Mouse (Mus musculus): ENCODE measurements at regions not wholly inside any gene's neighbourhood (a gene's known extent, or its start where the extent isn't known, plus 50 kb on each side); places are given as distances from the start of the nearest gene placed in this dataset.

DNA sequence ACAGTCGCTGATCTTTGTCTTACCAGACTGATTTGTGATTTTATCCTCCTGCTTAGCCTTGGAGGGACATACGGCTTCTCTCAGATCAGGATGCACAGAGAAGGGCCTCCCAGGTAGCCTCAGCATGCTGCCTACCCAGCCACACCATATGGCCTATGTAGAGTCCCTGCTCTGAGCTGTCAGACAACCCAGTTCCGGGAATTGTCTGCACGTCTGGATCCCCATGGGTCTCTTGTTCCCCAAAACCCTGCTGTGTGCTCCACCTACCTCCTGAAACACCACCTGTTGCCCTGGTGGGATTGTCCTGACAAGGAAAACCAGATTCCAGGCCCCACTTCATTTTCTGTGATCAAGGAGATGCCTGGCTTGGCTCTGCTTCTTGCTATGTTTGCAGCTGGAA lies 64.1 kb upstream of the Acbd6 start:
- Histone ChIP-seq H3K9ac (replicated peaks; ENCODE audit: low read length, poor library complexity, severe bottlenecking) (no peak overlapping the region), H3K36me3 (ENCODE audit: insufficient read depth, low read length) (no peaks in the 10 kb centered on the region), H3K9me3 (ENCODE audit: low read length) (no peaks in the 10 kb centered on the region), H3K4me2 (ENCODE audit: low read depth, low read length, poor library complexity, severe bottlenecking) (no peak overlapping the region), H3K27ac (ENCODE audit: low read depth, low read length) (no peak overlapping the region), H3K27me3 (ENCODE audit: insufficient read depth, low read length) (no peaks in the 10 kb centered on the region), H3K4me1 (ENCODE audit: insufficient read depth, low read length) (peaks cover 7% of the 10 kb centered on the region; the same call in 1 of the 2 replicates), H3K4me3 (ENCODE audit: low read depth, low read length) (no peak overlapping the region)
- no peak for TF ChIP-seq CTCF (IDR thresholded peaks at IDR 0.05)
- DNase-seq (ENCODE audit: low spot score) (no peak), ATAC-seq (ENCODE audit: low FRiP score) (no peak)
- WGBS = 72% methylated on average over 4 of the region's 4 CpGs

DNA sequence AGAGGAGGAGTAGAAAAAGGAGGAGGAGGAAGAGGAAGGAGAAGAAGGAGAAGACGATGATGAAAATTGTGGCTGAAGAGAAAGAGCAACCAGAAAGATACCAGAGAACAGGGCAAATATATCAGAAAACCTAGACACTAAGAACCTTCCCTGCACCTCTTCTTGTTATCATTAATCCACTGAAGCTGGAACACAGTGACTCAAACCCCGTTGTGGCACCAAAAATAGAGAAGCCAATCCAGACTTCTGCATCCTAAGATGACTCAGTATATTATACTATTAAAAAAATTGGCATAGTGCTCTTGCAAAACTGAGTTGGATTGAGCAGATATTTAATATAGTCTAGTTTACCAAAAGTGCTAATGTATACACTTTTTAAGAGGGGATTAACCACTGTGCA lies 63.6 kb upstream of the Acbd6 start:
- TF ChIP-seq CTCF (IDR thresholded peaks at IDR 0.05) = no peak
- DNase-seq (ENCODE audit: low spot score) (no peak), ATAC-seq (ENCODE audit: low FRiP score) (no peak)
- no peak overlapping the region for H3K9ac ChIP-seq (replicated peaks; ENCODE audit: low read length, poor library complexity, severe bottlenecking)
- H3K36me3 ChIP-seq (ENCODE audit: insufficient read depth, low read length) = no peaks in the 10 kb centered on the region
- H3K4me3 ChIP-seq (ENCODE audit: low read depth, low read length) = no peak overlapping the region
- no peak overlapping the region for H3K27ac ChIP-seq (ENCODE audit: low read depth, low read length)
- no peaks in the 10 kb centered on the region for H3K9me3 ChIP-seq (ENCODE audit: low read length)
- peaks cover 7% of the 10 kb centered on the region; the same call in 1 of the 2 replicates for H3K4me1 ChIP-seq (ENCODE audit: insufficient read depth, low read length)
- H3K4me2 ChIP-seq (ENCODE audit: low read depth, low read length, poor library complexity, severe bottlenecking) = no peak overlapping the region
- no peaks in the 10 kb centered on the region for H3K27me3 ChIP-seq (ENCODE audit: insufficient read depth, low read length)
- WGBS = 90% methylated on average over 2 of the region's 2 CpGs

DNA sequence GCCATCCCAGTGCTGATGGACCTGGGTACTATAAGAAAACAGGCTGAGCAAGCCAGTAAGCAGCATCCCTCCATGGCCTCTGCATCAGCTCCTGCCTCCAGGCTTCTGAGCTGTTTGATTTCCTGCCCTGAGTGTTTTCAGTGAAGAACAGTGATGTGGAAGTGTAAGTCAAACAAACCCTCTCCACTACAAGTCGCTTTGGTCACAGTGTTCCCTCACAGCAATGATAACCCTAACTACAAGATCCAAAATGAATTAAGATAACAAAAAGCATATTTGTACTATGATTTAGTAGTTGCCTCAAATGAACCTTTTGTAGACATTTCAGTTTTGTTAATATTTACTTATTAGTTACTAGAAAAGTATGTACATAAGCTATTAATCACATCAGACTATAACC lies 58.2 kb upstream of the Acbd6 start:
- Histone ChIP-seq H3K4me1 (ENCODE audit: insufficient read depth, low read length) (no peaks in the 10 kb centered on the region), H3K27ac (ENCODE audit: low read depth, low read length) (no peak overlapping the region), H3K4me3 (ENCODE audit: low read depth, low read length) (no peak overlapping the region), H3K4me2 (ENCODE audit: low read depth, low read length, poor library complexity, severe bottlenecking) (no peak overlapping the region), H3K27me3 (ENCODE audit: insufficient read depth, low read length) (no peaks in the 10 kb centered on the region), H3K36me3 (ENCODE audit: insufficient read depth, low read length) (no peaks in the 10 kb centered on the region), H3K9ac (replicated peaks; ENCODE audit: low read length, poor library complexity, severe bottlenecking) (no peak overlapping the region), H3K9me3 (ENCODE audit: low read length) (no peaks in the 10 kb centered on the region)
- 91% methylated on average over 1 of the region's 1 CpGs for WGBS
- ATAC-seq (ENCODE audit: low FRiP score) = no peak
- DNase-seq (ENCODE audit: low spot score) = no peak
- TF ChIP-seq CTCF (IDR thresholded peaks at IDR 0.05) = no peak

DNA sequence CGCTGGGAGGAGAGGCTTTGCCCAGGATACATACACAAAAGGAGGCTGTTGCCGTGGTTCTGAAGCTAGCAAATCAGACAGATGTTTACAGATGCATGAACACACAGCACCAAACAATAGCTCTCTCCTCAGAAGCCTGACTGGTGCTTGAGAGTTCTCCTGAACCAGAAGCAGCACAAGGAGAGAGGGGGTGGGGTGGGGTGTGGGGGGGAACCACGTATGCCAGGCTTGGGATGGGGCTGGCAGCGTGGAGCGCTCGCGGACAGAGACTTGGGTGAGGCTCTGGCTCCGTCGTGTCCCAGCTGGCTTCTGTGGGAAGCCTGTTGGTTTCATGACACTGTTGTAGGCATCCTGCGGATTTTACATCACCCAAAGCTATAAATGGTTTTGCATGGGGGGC lies 55.1 kb upstream of the Acbd6 start:
- Histone ChIP-seq H3K27me3 (ENCODE audit: insufficient read depth, low read length) (no peaks in the 10 kb centered on the region), H3K27ac (ENCODE audit: low read depth, low read length) (no peak overlapping the region), H3K4me2 (ENCODE audit: low read depth, low read length, poor library complexity, severe bottlenecking) (no peak overlapping the region), H3K36me3 (ENCODE audit: insufficient read depth, low read length) (no peaks in the 10 kb centered on the region), H3K9ac (replicated peaks; ENCODE audit: low read length, poor library complexity, severe bottlenecking) (no peak overlapping the region), H3K4me1 (ENCODE audit: insufficient read depth, low read length) (0 out of 2 replicates have a peak, but pooled peaks cover 3% of the 10 kb centered on the region), H3K4me3 (ENCODE audit: low read depth, low read length) (no peak overlapping the region), H3K9me3 (ENCODE audit: low read length) (no peaks in the 10 kb centered on the region)
- ATAC-seq (ENCODE audit: low FRiP score) (no peak), DNase-seq (ENCODE audit: low spot score) (no peak)
- TF ChIP-seq CTCF (IDR thresholded peaks at IDR 0.05) = no peak
- WGBS = 51% methylated on average over 10 of the region's 10 CpGs

DNA sequence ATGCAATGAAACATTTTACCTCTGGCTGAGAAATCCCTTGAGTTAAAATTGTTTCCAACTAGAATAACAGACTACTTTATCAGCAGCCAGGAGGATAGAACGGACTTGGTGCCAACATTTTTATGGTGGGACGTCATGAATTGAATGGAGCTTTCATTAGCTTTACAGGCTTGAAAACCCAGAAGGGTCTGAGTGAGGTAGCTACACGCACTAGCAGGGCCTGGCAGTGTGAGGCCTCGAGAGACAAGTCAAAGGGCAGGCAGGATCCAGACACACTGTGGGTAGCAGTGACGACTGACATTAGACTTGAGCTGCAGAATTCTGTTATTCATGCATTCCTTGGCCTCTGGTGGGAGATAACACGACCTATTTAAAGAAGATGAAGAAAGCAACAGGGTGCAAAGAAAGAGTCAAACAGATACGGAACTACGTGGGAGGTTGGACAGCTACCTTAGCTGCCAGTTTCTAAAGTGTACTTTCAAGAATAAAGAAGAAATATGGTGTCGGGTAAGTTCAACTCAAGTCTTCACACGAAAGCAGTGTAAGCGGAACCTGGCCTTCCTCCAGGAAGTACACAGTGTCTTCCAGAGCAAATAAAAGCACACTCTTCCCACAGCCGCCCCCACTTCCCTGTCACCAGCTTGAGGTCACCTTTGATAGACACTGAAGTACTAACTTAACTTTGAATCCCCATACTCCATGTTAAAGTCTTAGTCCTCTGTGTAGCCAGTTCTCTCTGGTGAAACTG lies 53.2 kb upstream of the Acbd6 start:
- Histone ChIP-seq H3K4me3 (ENCODE audit: low read depth, low read length) (no peak overlapping the region), H3K27me3 (ENCODE audit: insufficient read depth, low read length) (no peaks in the 10 kb centered on the region), H3K4me1 (ENCODE audit: insufficient read depth, low read length) (0 out of 2 replicates have a peak, but pooled peaks cover 3% of the 10 kb centered on the region), H3K4me2 (ENCODE audit: low read depth, low read length, poor library complexity, severe bottlenecking) (no peak overlapping the region), H3K36me3 (ENCODE audit: insufficient read depth, low read length) (no peaks in the 10 kb centered on the region), H3K27ac (ENCODE audit: low read depth, low read length) (no peak overlapping the region), H3K9me3 (ENCODE audit: low read length) (no peaks in the 10 kb centered on the region), H3K9ac (replicated peaks; ENCODE audit: low read length, poor library complexity, severe bottlenecking) (no peak overlapping the region)
- 53% methylated on average over 12 of the region's 12 CpGs for WGBS
- no peak for TF ChIP-seq CTCF (IDR thresholded peaks at IDR 0.05)
- no peak for ATAC-seq (ENCODE audit: low FRiP score)
- DNase-seq (ENCODE audit: low spot score) = no peak

DNA sequence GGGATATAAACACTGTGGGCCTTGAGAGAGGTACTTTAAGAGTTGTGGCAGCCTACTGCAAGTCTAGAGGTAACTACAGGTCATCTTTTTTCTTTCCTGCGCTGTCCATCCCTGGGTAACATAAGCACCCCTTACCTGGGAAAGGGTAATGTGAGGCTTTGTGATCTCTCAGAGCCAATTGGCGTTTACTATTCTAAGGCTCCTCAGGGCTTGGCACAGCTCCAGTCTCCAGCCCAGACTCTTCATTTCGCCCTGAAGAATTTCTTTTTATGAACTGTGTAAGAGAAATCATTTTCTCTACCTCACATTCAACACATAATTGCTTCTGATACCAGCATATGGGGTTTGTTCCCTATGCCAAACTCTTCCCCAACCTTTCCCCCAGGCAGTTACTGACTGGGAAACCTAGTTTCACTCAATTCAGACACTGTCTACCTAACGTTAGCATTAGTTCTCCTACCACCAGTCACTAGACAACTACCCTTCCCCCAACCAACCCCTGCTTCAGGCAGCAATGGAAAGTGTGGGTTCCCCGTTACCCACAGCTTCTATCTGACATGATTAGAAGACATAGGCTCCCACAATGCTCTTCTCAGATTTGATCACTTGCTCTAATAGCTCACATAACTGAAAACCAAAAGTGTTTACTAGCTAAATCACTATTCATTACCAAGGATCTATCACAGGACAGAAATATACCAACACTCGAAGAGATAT lies 52.4 kb upstream of the Acbd6 start:
- no peaks in the 10 kb centered on the region for H3K9me3 ChIP-seq (ENCODE audit: low read length)
- no peaks in the 10 kb centered on the region for H3K27me3 ChIP-seq (ENCODE audit: insufficient read depth, low read length)
- no peak overlapping the region for H3K27ac ChIP-seq (ENCODE audit: low read depth, low read length)
- H3K9ac ChIP-seq (replicated peaks; ENCODE audit: low read length, poor library complexity, severe bottlenecking) = no peak overlapping the region
- ATAC-seq (ENCODE audit: low FRiP score) (no peak), DNase-seq (ENCODE audit: low spot score) (no peak)
- H3K36me3 ChIP-seq (ENCODE audit: insufficient read depth, low read length) = no peaks in the 10 kb centered on the region
- no peak overlapping the region for H3K4me3 ChIP-seq (ENCODE audit: low read depth, low read length)
- 67% methylated on average over 6 of the region's 6 CpGs for WGBS
- no peak for TF ChIP-seq CTCF (IDR thresholded peaks at IDR 0.05)
- no peak overlapping the region for H3K4me2 ChIP-seq (ENCODE audit: low read depth, low read length, poor library complexity, severe bottlenecking)
- 0 out of 2 replicates have a peak, but pooled peaks cover 3% of the 10 kb centered on the region for H3K4me1 ChIP-seq (ENCODE audit: insufficient read depth, low read length)

Measured in midbrain, postnatal 0 days (tissue).